Mouse (Mus musculus): ENCODE results near the gene Sh2d7.
A peak's percentile ranks its signal among the peaks of the same experiment; 100 is the strongest.

- no peak for TF ChIP-seq CTCF (IDR thresholded peaks at IDR 0.05; ENCODE audit: borderline replicate concordance, extremely low read depth, insufficient read depth, insufficient read length)
- peak; percentile 79; the same call in 1 of the 2 replicates for TF ChIP-seq POLR2A (IDR thresholded peaks at IDR 0.05; ENCODE audit: borderline replicate concordance, extremely low read depth, insufficient read depth, insufficient read length, poor library complexity, severe bottlenecking)
Observed at GRCm38 (mm10) chr9:54586199-54587061, 47.6 kb downstream of the Sh2d7 start, which contains the start of gene Idh3a.
